Mouse (Mus musculus) heart, embryonic 11.5 days (tissue): ENCODE measurements around the gene Olfr1312. TPM values are rescaled to one million over a fixed set of nuclear protein-coding genes. Genes with fewer than 3 reads are reported as not detected.

ENCODE experiments used
- polyA plus RNA-seq: library from polyadenylated mRNA; unstranded; fragments of >200 nt; fragmentation: Nextera tagmentation; extraction: Ambion mirVana; gene quantifications from 2 replicates; pipeline ENCODE4 v1.2.1, GENCODE M21; 2014

The Olfr1312 gene
- polyA plus RNA-seq, 1 experiment from 2014 or later, result not detected

Other genes with a start within 250 kb of the Olfr1312 start
- gene Olfr1303, start 229.9 kb downstream of the Olfr1312 start, polyA plus RNA-seq, result not detected in 2 replicates
- not detected in 2 replicates for gene Olfr1305, start 173.1 kb downstream of the Olfr1312 start, polyA plus RNA-seq
- gene Olfr1306, start 134.0 kb downstream of the Olfr1312 start, polyA plus RNA-seq, result not detected in 2 replicates
- gene Olfr1307, start 100.8 kb downstream of the Olfr1312 start, polyA plus RNA-seq, result not detected in 2 replicates
- not detected in 2 replicates for gene Olfr1308, start 85.3 kb downstream of the Olfr1312 start, polyA plus RNA-seq
- not detected in 2 replicates for gene Olfr1309, start 60.0 kb downstream of the Olfr1312 start, polyA plus RNA-seq
- gene Olfr1310, start 37.5 kb downstream of the Olfr1312 start, polyA plus RNA-seq, result not detected in 2 replicates
- not detected in 2 replicates for gene Olfr1311, start 25.8 kb downstream of the Olfr1312 start, polyA plus RNA-seq
- gene Olfr1313, start 27.6 kb upstream of the Olfr1312 start, polyA plus RNA-seq, result not detected in 2 replicates
- gene Olfr1314, start 46.5 kb upstream of the Olfr1312 start, polyA plus RNA-seq, result not detected in 2 replicates
- gene Olfr1315-ps1, start 65.2 kb upstream of the Olfr1312 start, polyA plus RNA-seq, result not detected in 2 replicates
- gene Olfr1316, start 84.7 kb upstream of the Olfr1312 start, polyA plus RNA-seq, result not detected in 2 replicates
- not detected in 2 replicates for gene Olfr1317, start 90.1 kb upstream of the Olfr1312 start, polyA plus RNA-seq
- not detected in 2 replicates for gene Olfr1318, start 104.0 kb upstream of the Olfr1312 start, polyA plus RNA-seq
- 15.4 and 17.2 TPM in 2 replicates for gene Lpcat4, start 189.2 kb upstream of the Olfr1312 start, polyA plus RNA-seq
- gene Nutm1, start 209.1 kb upstream of the Olfr1312 start, polyA plus RNA-seq, result 0.04 TPM in 1 of 2 replicates, not detected in the other
- gene Nop10, start 211.7 kb upstream of the Olfr1312 start, polyA plus RNA-seq, result 157 and 168 TPM in 2 replicates
- gene Slc12a6, start 215.6 kb upstream of the Olfr1312 start, polyA plus RNA-seq, result 12.8 and 15.0 TPM in 2 replicates
- gene Gm21985, start 216.1 kb upstream of the Olfr1312 start, polyA plus RNA-seq, result 0.06 TPM in 1 of 2 replicates, not detected in the other